Comparison of ENCODE assay signal across 8 mouse cellular contexts in genomic region chr13:3221005-3221621, GRCm38 (mm10).
DNase-seq lines count a peak whose midpoint lies in the region; ATAC-seq and TF ChIP-seq lines count a peak whose summit lies in the region.
"Not testable (repeated sequence)": the region's sequence is repeated elsewhere in the genome, so short reads cannot be mapped to it uniquely, and the experiment has no call there.

No protein-coding gene starts in this region.

- 39% methylated on average over 10 of the region's 10 CpGs for WGBS in forebrain, embryonic 13.5 days
- 35% methylated on average over 10 of the region's 10 CpGs for WGBS in forebrain, postnatal 0 days
- 45% methylated on average over 10 of the region's 10 CpGs for WGBS in hindbrain, embryonic 12.5 days
- 40% methylated on average over 10 of the region's 10 CpGs for WGBS in hindbrain, embryonic 16.5 days
- WGBS in midbrain, embryonic 13.5 days = 43% methylated on average over 10 of the region's 10 CpGs
- WGBS in midbrain, postnatal 0 days = 36% methylated on average over 10 of the region's 10 CpGs
- WGBS in neural tube, embryonic 15.5 days = 63% methylated on average over 10 of the region's 10 CpGs

- not testable (repeated sequence) for H3K27ac ChIP-seq in forebrain, embryonic 13.5 days; forebrain, postnatal 0 days (ENCODE audit: low read depth, low read length); hindbrain, embryonic 12.5 days; hindbrain, embryonic 16.5 days (ENCODE audit: low read depth, low read length); midbrain, embryonic 13.5 days; midbrain, postnatal 0 days (ENCODE audit: low read depth, low read length); neural tube, embryonic 15.5 days (replicated peaks)

- H3K9me3 ChIP-seq in forebrain, embryonic 13.5 days (replicated peaks); forebrain, postnatal 0 days (ENCODE audit: low read length); hindbrain, embryonic 12.5 days (replicated peaks); hindbrain, embryonic 16.5 days (ENCODE audit: control insufficient read depth, low read length); midbrain, embryonic 13.5 days; midbrain, postnatal 0 days (ENCODE audit: low read length); neural tube, embryonic 15.5 days (replicated peaks): not testable (repeated sequence)

- peak; percentile 0 for DNase-seq in embryo, embryonic 10.5 days (ENCODE audit: low spot score)
- not testable (repeated sequence) for DNase-seq in forebrain, postnatal 0 days
- peak; percentile 7 for DNase-seq in midbrain, postnatal 0 days (ENCODE audit: low spot score)

- 0 out of 2 replicates have a peak, but pooled peaks have one; percentile 10 for ATAC-seq in forebrain, embryonic 13.5 days
- not testable (repeated sequence) for ATAC-seq in forebrain, postnatal 0 days; hindbrain, embryonic 12.5 days (ENCODE audit: low FRiP score); midbrain, postnatal 0 days (ENCODE audit: low FRiP score); neural tube, embryonic 15.5 days (ENCODE audit: low FRiP score)
- ATAC-seq in hindbrain, embryonic 16.5 days = peak; percentile 75
- ATAC-seq in midbrain, embryonic 13.5 days = peak; percentile 74; the same call in 1 of the 2 replicates

- H3K4me3 ChIP-seq in forebrain, embryonic 13.5 days = peak overlapping the region; percentile 6; the same call in 1 of the 2 replicates
- not testable (repeated sequence) for H3K4me3 ChIP-seq in forebrain, postnatal 0 days (ENCODE audit: low read depth, low read length); hindbrain, embryonic 16.5 days (ENCODE audit: low read length); midbrain, embryonic 13.5 days (replicated peaks); neural tube, embryonic 15.5 days (replicated peaks)
- peak overlapping the region; percentile 8; the same call in 1 of the 2 replicates for H3K4me3 ChIP-seq in hindbrain, embryonic 12.5 days
- peak overlapping the region; percentile 12; the same call in 1 of the 2 replicates for H3K4me3 ChIP-seq in midbrain, postnatal 0 days (ENCODE audit: low read depth, low read length)

- not testable (repeated sequence) for H3K9ac ChIP-seq in forebrain, embryonic 13.5 days; forebrain, postnatal 0 days; hindbrain, embryonic 12.5 days; hindbrain, embryonic 16.5 days (ENCODE audit: low read depth, low read length); midbrain, embryonic 13.5 days (replicated peaks); midbrain, postnatal 0 days (replicated peaks; ENCODE audit: low read length, poor library complexity, severe bottlenecking); neural tube, embryonic 15.5 days (replicated peaks)

- H3K27me3 ChIP-seq in forebrain, embryonic 13.5 days; forebrain, postnatal 0 days (ENCODE audit: insufficient read depth, low read length); hindbrain, embryonic 12.5 days; hindbrain, embryonic 16.5 days (replicated peaks; ENCODE audit: control insufficient read depth, insufficient read depth, low read length); midbrain, embryonic 13.5 days; midbrain, postnatal 0 days (ENCODE audit: insufficient read depth, low read length); neural tube, embryonic 15.5 days (replicated peaks): not testable (repeated sequence)

- H3K4me2 ChIP-seq in forebrain, embryonic 13.5 days = peak overlapping the region; percentile 42
- peak overlapping the region; percentile 33 for H3K4me2 ChIP-seq in forebrain, postnatal 0 days (ENCODE audit: low read depth)
- peak overlapping the region; percentile 41 for H3K4me2 ChIP-seq in hindbrain, embryonic 12.5 days (replicated peaks)
- peak overlapping the region; percentile 56 for H3K4me2 ChIP-seq in hindbrain, embryonic 16.5 days (ENCODE audit: low read length)
- H3K4me2 ChIP-seq in midbrain, embryonic 13.5 days (replicated peaks) = peak overlapping the region; percentile 39
- peak overlapping the region; percentile 30 for H3K4me2 ChIP-seq in midbrain, postnatal 0 days (ENCODE audit: low read depth, low read length, poor library complexity, severe bottlenecking)
- H3K4me2 ChIP-seq in neural tube, embryonic 15.5 days = peak overlapping the region; percentile 41

- TF ChIP-seq CTCF in forebrain, postnatal 0 days (IDR thresholded peaks at IDR 0.05; ENCODE audit: low read depth); midbrain, postnatal 0 days (IDR thresholded peaks at IDR 0.05): not testable (repeated sequence)

- not testable (repeated sequence) for H3K4me1 ChIP-seq in forebrain, embryonic 13.5 days; forebrain, postnatal 0 days (ENCODE audit: insufficient read depth); hindbrain, embryonic 12.5 days; hindbrain, embryonic 16.5 days (ENCODE audit: control insufficient read depth, insufficient read depth, low read depth, low read length); midbrain, embryonic 13.5 days (replicated peaks); midbrain, postnatal 0 days (ENCODE audit: insufficient read depth, low read length); neural tube, embryonic 15.5 days

- not testable (repeated sequence) for H3K36me3 ChIP-seq in forebrain, embryonic 13.5 days (ENCODE audit: poor library complexity, severe bottlenecking); forebrain, postnatal 0 days (ENCODE audit: insufficient read depth); hindbrain, embryonic 12.5 days; hindbrain, embryonic 16.5 days (ENCODE audit: control insufficient read depth, insufficient read depth, low read length); midbrain, embryonic 13.5 days; midbrain, postnatal 0 days (ENCODE audit: insufficient read depth, low read length); neural tube, embryonic 15.5 days
